ENCODE assay signal across 7 mouse cellular contexts in genomic region chr2:38186438-38186837, GRCm38 (mm10).
DNase-seq lines count a peak whose midpoint lies in the region; ATAC-seq and TF ChIP-seq lines count a peak whose summit lies in the region.

No protein-coding gene starts in this region.

- H3K9me3 ChIP-seq in MEL (replicated peaks; ENCODE audit: insufficient read depth, low read length), result no peaks in the 10 kb centered on the region
- H3K9me3 ChIP-seq in neural tube, embryonic 15.5 days (replicated peaks), result no peaks in the 10 kb centered on the region

- 83% methylated on average over 2 of the region's 2 CpGs for WGBS in liver, adult 2 months
- WGBS in neural tube, embryonic 15.5 days, result 81% methylated on average over 2 of the region's 2 CpGs

- no peak overlapping the region for H3K9ac ChIP-seq in MEL (ENCODE audit: control insufficient read depth, low read depth, low read length, poor library complexity, severe bottlenecking)
- H3K9ac ChIP-seq in liver, adult 2 months (ENCODE audit: low read depth, low read length), result no peak overlapping the region
- H3K9ac ChIP-seq in neural tube, embryonic 15.5 days (replicated peaks), result no peak overlapping the region

- no peak for TF ChIP-seq EP300 in MEL (IDR thresholded peaks at IDR 0.05; ENCODE audit: low read depth in 1 of 2, low read length in 2 of 2)

- peak; percentile 17; the same call in 1 of the 2 replicates for TF ChIP-seq RAD21 in MEL (IDR thresholded peaks at IDR 0.05; ENCODE audit: low read depth, low read length)

- 0 out of 6 replicates have a peak, but pooled peaks of 1 of the 3 experiments have one; percentile 4 for TF ChIP-seq CTCF in MEL (IDR thresholded peaks at IDR 0.05 in 2 of 3, conservative IDR thresholded peaks at IDR 0.05 in 1 of 3; ENCODE audit: control insufficient read depth in 1 of 3, insufficient read depth in 1 of 3, low read depth in 2 of 3, low read length in 3 of 3, poor library complexity in 1 of 3, severe bottlenecking in 1 of 3)
- TF ChIP-seq CTCF in liver, adult 2 months (IDR thresholded peaks at IDR 0.05; ENCODE audit: low read depth, low read length), result peak; percentile 70

- H3K79me2 ChIP-seq in MEL (ENCODE audit: control insufficient read depth, insufficient read depth, low read length, poor library complexity), result no peaks in the 10 kb centered on the region
- H3K79me2 ChIP-seq in liver, adult 2 months (ENCODE audit: control insufficient read depth, insufficient read depth, low read length), result no peaks in the 10 kb centered on the region; the same call in 1 of the 2 replicates

- no peak overlapping the region for H3K4me2 ChIP-seq in neural tube, embryonic 15.5 days

- H3K4me1 ChIP-seq in MEL (ENCODE audit: control insufficient read depth in 1 of 2, insufficient read depth in 2 of 2, low read length in 2 of 2), result peaks cover 0 to 6% of the 10 kb centered on the region in 2 experiments; a peak in 1 of 4 replicates
- no peaks in the 10 kb centered on the region for H3K4me1 ChIP-seq in liver, adult 2 months (ENCODE audit: control insufficient read depth, insufficient read depth, low read length)
- no peaks in the 10 kb centered on the region for H3K4me1 ChIP-seq in neural tube, embryonic 15.5 days

- peak; percentile 38 for DNase-seq in kidney, adult 9 months
- no peak for DNase-seq in kidney, adult 18-20 months
- peak; percentile 45 to 48 for DNase-seq in B cell, adult 2 months
- no peak for DNase-seq in MEL (ENCODE audit: low read depth, low spot score)
- no peak for DNase-seq in liver, adult 2 months (ENCODE audit: extremely low read depth, low read depth, low spot score)
- no peak for DNase-seq in ovary, postnatal 14 days (ENCODE audit: low spot score)

- H3K36me3 ChIP-seq in MEL (ENCODE audit: control insufficient read depth in 1 of 2, insufficient read depth in 2 of 2, low read length in 2 of 2), result peaks cover 0 to 12% of the 10 kb centered on the region in 2 experiments; a peak in 2 of 4 replicates
- H3K36me3 ChIP-seq in liver, adult 2 months (ENCODE audit: control insufficient read depth, insufficient read depth, low read length), result no peaks in the 10 kb centered on the region
- H3K36me3 ChIP-seq in neural tube, embryonic 15.5 days, result no peaks in the 10 kb centered on the region

- H3K27ac ChIP-seq in MEL (ENCODE audit: control insufficient read depth, low read depth, low read length), result no peak overlapping the region
- H3K27ac ChIP-seq in liver, adult 2 months (replicated peaks; ENCODE audit: insufficient read depth, low read depth, low read length), result no peak overlapping the region
- no peak overlapping the region for H3K27ac ChIP-seq in neural tube, embryonic 15.5 days (replicated peaks)

- no peak overlapping the region for H3K4me3 ChIP-seq in MEL (ENCODE audit: control insufficient read depth in 1 of 2, insufficient read depth in 1 of 2, low read depth in 2 of 2, low read length in 2 of 2)
- no peak overlapping the region for H3K4me3 ChIP-seq in liver, adult 2 months (ENCODE audit: insufficient read depth, low read depth, low read length)
- H3K4me3 ChIP-seq in neural tube, embryonic 15.5 days (replicated peaks), result no peak overlapping the region

- no peaks in the 10 kb centered on the region for H3K27me3 ChIP-seq in MEL (ENCODE audit: control insufficient read depth in 1 of 2, insufficient read depth in 2 of 2, low read length in 2 of 2)
- no peaks in the 10 kb centered on the region for H3K27me3 ChIP-seq in liver, adult 2 months (ENCODE audit: control insufficient read depth, insufficient read depth, low read length)
- H3K27me3 ChIP-seq in neural tube, embryonic 15.5 days (replicated peaks), result no peaks in the 10 kb centered on the region

- TF ChIP-seq POLR2A in MEL (IDR thresholded peaks at IDR 0.05; ENCODE audit: control insufficient read depth in 1 of 2, insufficient read depth in 1 of 2, low read depth in 1 of 2, low read length in 2 of 2, poor library complexity in 1 of 2), result no peak
- TF ChIP-seq POLR2A in liver, adult 2 months (IDR thresholded peaks at IDR 0.05; ENCODE audit: extremely low read depth, insufficient read depth, low read length), result no peak

- no peak for ATAC-seq in neural tube, embryonic 15.5 days (ENCODE audit: low FRiP score)

TF ChIP-seq in MEL, 35 proteins besides CTCF, POLR2A, EP300 and RAD21:
- TF ChIP-seq TBP (IDR thresholded peaks at IDR 0.05; ENCODE audit: low read depth, low read length) (no peak), SMC3 (IDR thresholded peaks at IDR 0.05; ENCODE audit: low read depth, low read length) (peak; percentile 9; the same call in 1 of the 2 replicates)

Comparison
In these comparisons a context has a peak if more than half of its experiments do, and no peak if none do; other contexts are left out.
1. DNase-seq: peak in kidney, adult 9 months (single experiment) and B cell, adult 2 months (2 of 2); none in kidney, adult 18-20 months (single experiment), MEL (single experiment), liver, adult 2 months (single experiment) and ovary, postnatal 14 days (single experiment).